Mouse (Mus musculus) heart, postnatal 36 days (tissue): ENCODE data around the gene Ap5s1. TPM values are rescaled to one million over a fixed set of nuclear protein-coding genes. Genes with fewer than 3 reads are reported as not detected.
A peak's percentile ranks its signal among the peaks of the same experiment; 100 is the strongest.
"Not testable (repeated sequence)": the region's sequence is repeated elsewhere in the genome, so short reads cannot be mapped to it uniquely, and the experiment has no call there.

ENCODE experiments used
- DNase-seq, 2 experiments: peaks; one replicate each; pipeline ENCODE4 v3.0.0; 2021 to 2022
- intact Hi-C: fragments of 180-260 bp; cut with DNase I; formaldehyde crosslinking; loops from one replicate; pipeline ENCODE4 v1.15.1; 2025
- total RNA-seq, 2 experiments: library from RNA; stranded (reverse); gene quantifications; 2 replicates each; pipeline ENCODE4 v1.2.3; 2021

Gene Ap5s1
- total RNA-seq, 2 experiments from 2014 or later: 31.5 to 36.5 TPM

DNA sequence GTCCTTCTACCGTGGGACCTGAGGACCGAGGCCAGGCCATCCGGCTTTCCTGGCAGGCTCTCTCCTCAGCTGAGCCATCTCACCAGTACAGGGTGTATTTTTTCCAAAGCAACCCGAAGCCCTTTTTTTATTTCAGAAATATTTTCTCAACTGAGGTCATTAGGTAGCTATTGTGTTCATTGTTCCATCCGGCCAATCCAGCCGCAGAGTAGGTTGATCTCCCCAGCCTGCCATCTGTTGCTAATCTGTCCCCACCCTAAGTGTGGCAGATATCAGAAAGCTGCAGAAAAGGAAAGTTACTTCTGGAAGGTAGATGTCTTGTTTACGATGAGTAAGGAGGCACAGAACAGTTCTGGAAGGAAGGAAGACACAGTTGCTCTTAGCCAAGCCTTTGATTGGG lies 6.9 kb downstream of the Ap5s1 start:
- peak in 1 of 2 experiments; percentile 34 for DNase-seq
- intact Hi-C loops: no loop called here

- intact Hi-C loops: loop anchor here (2.0 kb wide), 1 partner anchor 17 kb away; no protein-coding TSS in a partner anchor
- DNase-seq: peak; percentile 25 to 54
These were observed 9.3 kb downstream of the Ap5s1 start for GRCm38 (mm10) chr2:131215941-131216858.

DNA sequence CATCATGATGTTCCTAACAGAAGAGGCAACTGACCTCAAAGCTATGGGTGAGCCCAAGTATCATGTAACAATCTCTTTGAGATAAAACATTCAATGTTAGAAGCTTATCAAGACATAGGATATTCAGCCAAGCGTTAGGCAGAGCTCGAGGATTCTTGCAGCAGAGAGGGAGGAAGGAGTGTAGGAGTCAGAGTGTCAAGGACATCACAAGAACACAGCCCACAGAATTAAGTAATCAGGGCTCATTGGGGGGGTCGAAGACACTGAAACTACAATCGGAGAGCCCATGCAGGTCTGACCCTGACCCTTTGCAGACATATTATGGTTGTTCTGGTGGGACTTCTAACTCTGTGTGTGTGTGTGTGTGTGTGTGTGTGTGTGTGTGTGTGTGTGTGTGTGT lies 13.2 kb downstream of the Ap5s1 start:
- intact Hi-C loops: no loop called here

DNA sequence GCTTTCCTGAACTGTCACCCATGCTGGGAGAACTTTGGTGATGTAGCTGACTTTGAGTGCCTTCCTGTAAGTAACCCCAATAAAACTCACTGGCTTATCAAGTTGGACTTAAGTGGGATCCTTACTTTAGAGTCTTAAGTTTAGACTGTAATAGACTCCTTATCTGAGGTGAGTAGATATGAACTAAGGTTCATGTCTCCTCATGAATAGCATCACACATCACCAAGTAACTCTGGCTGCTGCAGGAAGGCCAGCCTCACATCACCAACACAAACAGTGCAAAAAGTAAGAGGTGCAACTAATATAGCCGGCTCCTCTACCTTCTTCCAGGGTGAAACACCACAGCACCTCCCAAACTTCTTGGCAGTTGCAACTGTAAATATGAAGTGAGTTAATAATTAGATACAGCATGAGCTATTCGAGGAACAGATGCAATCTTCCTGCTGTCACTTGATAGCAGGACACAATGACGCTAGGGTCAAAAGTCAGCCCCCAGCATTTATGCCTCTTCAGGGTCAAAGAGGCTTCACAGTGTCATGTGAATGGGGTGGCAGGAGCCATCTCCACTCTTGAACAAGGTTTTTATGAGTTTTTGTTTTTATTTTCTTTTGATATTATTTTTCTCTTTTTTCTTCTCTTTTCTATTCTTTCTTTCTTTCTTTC lies 15.1 kb downstream of the Ap5s1 start:
- no peak for DNase-seq
- intact Hi-C loops: loop anchor here (2.0 kb wide), 1 partner anchor 23 kb away; no protein-coding TSS in a partner anchor

More for the DNA sequence above, 13.2 kb downstream of the Ap5s1 start:
- no peak for DNase-seq

DNA sequence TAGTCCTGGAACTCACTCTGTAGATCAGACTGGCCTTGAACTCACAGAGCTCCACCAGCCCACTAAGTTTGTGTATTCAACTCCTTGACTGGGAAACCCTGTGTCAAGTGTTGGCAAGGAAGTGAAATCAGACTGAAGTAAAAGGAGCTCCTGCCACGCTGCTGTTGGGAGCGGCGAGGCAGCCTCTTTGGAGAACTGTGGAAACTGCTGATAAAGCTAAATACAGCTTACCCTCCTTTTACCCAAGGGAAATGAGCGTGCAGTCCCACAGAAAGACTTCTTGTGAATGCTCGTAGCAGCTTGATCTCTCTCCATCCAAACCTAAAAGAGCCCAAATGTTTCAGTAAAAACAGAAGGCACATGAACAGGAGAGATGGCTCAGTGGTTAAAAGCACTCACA lies 15.7 kb downstream of the Ap5s1 start:
- intact Hi-C loops: loop anchor here (2.0 kb wide), 1 partner anchor 22 kb away; no protein-coding TSS in a partner anchor
- no peak for DNase-seq

- intact Hi-C loops: loop anchor here (2.0 kb wide), 1 partner anchor 21 kb away; no protein-coding TSS in a partner anchor
- no peak for DNase-seq
These were observed 16.7 kb downstream of the Ap5s1 start for GRCm38 (mm10) chr2:131223569-131223968.

DNA sequence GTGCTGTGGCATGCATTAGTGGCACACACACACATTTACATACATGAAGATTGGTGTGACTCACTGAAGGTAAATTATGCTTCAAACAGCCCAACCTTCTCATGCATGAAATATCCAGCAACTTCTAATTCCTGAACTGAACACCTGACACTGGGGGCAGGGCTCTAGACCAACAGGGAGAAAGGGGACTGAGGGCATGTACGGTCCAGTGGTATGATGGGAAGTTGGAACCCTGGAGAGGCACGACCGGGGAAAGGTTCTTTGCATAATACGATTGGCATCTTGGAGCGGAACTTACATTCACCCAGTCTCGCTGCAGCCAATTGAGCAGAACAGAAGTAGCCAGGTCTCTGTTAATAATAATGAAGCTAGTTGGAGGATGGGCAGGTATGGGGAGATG lies 18.3 kb downstream of the Ap5s1 start:
- no peak for DNase-seq
- intact Hi-C loops: no loop called here

DNA sequence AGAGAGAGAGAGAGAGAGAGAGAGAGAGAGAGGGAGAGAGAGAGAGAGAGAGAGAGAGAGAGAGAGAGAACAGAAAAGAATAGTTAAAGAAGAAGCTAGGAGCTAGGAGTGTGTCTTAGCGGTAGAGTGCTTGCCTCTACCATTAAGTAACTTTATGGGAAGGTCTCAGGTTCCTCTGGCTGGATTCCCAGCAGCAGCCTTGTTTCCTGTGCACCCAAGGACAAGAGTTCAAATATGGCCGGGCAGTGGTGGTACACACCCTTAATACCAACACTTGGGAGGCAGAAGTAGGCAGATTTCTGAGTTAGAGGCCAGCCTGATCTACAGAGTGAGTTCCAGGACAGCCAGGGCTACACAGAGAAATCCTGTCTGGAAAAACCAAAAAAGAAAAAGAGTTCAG lies 19.8 kb downstream of the Ap5s1 start:
- intact Hi-C loops, DNase-seq: not testable (repeated sequence)

GRCm38 (mm10) chr2:131227243-131227642 lies 20.4 kb downstream of the Ap5s1 start:
- no peak for DNase-seq
- intact Hi-C loops: no loop called here

DNA sequence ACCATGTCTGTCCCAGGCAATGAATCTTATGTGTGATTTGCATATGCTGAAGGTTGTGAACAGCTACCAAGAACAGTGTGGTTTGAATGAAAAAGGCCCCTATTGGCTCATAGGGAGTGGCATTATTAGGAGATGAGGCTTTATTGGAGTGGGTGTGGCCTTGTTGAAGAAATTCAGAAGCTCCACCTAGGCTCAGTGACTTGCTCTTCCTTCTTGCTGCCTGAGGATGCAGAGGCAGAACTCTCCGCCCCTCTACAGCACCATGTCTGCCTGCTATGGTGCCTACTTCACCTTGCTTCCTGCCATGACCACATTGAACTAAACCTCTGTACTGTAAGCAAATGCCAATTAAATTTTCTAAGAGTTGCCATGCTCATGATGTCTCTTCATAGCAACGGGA lies 25.7 kb downstream of the Ap5s1 start:
- no peak for DNase-seq
- intact Hi-C loops: loop anchor here (2.0 kb wide), 1 partner anchor 16 kb away; no protein-coding TSS in a partner anchor

DNA sequence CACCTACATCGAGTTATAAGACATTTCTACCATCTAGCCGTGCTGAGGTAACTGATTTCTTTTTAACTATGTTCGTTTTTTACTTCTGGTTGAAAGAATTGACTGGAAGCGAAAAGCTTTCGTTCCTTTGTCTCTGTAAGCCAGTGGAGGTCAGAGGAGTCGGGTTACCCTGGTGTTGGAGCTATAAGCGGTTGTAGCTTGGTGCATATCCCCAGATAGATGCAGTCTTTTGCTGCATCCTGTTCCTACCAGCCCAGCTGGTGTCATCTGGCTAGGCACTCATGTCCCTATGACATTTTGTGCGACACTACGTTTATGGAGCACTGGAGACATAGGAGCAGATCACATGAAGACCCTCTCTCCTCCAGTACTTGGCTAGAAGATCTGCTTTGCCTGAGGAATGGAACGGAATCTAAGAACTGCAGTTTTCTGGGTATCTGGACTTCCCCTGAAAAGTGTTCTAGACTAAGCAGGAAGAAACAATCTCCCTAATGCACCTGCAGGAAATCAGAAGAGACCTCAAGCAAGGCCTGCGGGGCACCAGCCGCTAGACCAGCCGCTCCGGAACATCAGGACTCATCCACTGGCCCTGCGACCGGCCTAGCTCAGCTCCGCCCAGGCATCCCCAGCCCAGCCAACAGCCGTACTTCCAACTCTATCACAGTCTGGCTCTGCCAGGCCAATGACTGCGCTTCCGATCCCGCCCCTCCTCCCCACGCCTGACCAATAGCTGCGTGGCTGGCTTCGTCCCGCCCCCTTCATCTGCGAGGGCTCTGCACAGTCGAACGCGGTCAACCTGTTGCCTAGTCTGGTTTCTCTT lies 26.6 kb downstream of the Ap5s1 start, which contains the start of gene Mavs:
Mavs (plus strand) TSS at position 757 of the 820 bp plus-strand sequence.
- DNase-seq: peak; percentile 92
- intact Hi-C loops: loop anchor here (2.0 kb wide), 1 partner anchor 17 kb away; no protein-coding TSS in a partner anchor

DNA sequence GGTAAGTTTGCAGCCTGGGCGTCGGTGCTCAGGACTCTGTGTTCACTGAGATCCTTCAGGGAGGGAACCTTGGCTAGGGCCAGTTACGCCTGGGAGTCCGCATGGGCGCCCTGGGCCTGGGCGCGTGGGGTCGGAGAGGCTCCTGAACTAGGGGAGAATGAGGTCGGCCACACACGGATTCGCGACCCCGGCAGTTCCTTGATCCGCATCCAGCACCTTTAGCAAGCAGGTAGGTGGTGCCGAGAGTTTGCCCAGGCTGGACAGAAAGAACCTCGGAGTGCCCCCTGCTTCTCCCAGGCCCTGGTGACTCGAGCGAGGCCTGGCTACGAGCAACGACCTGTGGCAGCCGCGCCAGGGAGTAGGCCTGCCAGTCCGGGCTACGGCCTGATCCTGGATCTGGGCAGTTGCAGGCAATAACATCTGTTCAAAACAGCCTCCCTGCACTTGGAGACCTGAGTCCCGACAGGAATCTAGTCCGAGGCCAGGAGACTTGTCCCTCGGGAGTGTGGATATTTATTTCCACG lies 27.3 kb downstream of the Ap5s1 start:
- intact Hi-C loops: no loop called here
- DNase-seq: no peak

- DNase-seq: no peak
These were observed 28.2 kb downstream of the Ap5s1 start for GRCm38 (mm10) chr2:131234970-131235635.

DNA sequence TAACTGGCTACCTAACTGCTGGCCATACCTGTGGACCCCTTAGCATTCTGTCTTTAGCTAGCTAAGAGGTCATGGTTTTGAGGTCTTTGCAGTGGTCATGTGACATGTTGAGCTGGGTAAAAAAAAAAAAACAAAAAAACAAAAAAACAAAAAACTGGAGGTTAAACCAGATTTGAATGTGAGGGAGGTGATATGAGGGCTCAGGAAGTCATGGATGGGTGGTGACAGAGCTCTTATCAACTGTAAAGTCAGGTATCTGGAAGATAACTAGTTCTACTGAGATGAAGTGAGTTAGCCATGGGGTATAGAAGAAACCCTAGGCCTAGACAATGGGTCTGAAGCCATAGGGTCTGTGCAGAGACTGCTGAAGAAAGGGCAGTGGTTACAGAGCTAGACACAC lies 35.3 kb downstream of the Ap5s1 start:
- intact Hi-C loops: no loop called here
- no peak for DNase-seq

More at GRCm38 (mm10) chr2:131234970-131235635, 28.2 kb downstream of the Ap5s1 start:
- intact Hi-C loops: no loop called here

GRCm38 (mm10) chr2:131242929-131243328 lies 36.1 kb downstream of the Ap5s1 start:
- intact Hi-C loops: no loop called here
- DNase-seq: no peak

- peak; percentile 64 to 70 for DNase-seq
- intact Hi-C loops: loop anchor here (1.0 to 10.0 kb wide), 5 partner anchors 43 to 289 kb away; partner anchors contain the start of gene Cenpb
These were observed 46.9 kb downstream of the Ap5s1 start for GRCm38 (mm10) chr2:131253681-131254328.

- DNase-seq: peak in 1 of 2 experiments; percentile 21
- intact Hi-C loops: loop anchor here (1.0 to 10.0 kb wide), 5 partner anchors 44 to 290 kb away; partner anchors contain the start of gene Cenpb
These were observed 47.4 kb downstream of the Ap5s1 start for GRCm38 (mm10) chr2:131254329-131254713.

DNA sequence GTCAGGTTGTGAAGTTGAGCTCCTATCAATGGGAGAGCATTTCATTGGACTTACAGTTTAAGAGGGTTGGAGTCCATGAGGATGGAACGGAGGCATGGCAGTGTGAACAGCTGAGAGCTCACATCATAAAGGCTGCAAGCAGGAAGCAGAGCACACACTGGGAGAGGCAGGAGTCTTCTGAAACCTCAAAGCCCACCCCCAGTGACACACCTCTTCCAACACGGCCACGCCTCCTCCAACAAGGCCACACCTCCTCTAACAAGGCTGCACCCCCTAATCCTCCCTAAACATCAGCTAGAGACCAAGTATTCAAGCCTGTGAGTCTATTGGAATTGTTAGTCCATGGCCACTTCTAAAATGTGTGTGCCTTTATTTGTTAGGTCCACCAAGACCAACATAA lies 48.9 kb downstream of the Ap5s1 start:
- intact Hi-C loops: loop anchor here (2.0 to 10.0 kb wide), 4 partner anchors 45 to 291 kb away; partner anchors contain the start of gene Cenpb
- DNase-seq: no peak

DNA sequence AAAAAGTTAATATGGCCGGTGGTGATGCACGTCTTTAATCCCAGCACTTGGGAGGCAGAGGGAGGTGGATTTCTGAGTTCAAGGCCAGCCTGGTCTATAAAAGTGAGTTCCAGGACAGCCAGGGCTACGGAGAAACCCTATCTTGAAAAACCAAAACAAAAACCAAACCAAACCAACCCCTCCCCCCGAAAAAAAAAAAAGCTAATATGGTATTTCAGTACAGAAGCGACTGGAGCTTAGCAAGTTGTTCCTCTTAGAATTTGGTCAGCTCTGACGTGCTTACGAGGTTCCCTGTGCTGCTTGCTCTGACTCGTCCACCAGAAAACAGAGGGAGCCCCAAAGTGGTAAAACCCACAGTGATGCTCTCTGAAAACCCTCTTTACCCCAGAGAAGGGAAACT lies 51.8 kb downstream of the Ap5s1 start:
- intact Hi-C loops: loop anchor here (10.0 kb wide), 1 partner anchor 294 kb away; no protein-coding TSS in a partner anchor
- no peak for DNase-seq
